Mouse (Mus musculus) thymus, postnatal 14 days (tissue): ENCODE data around the gene Rimklb.

Experiments used
- DNase-seq: peaks from one replicate; pipeline ENCODE4 v3.0.0; 2021

Gene Rimklb

DNA sequence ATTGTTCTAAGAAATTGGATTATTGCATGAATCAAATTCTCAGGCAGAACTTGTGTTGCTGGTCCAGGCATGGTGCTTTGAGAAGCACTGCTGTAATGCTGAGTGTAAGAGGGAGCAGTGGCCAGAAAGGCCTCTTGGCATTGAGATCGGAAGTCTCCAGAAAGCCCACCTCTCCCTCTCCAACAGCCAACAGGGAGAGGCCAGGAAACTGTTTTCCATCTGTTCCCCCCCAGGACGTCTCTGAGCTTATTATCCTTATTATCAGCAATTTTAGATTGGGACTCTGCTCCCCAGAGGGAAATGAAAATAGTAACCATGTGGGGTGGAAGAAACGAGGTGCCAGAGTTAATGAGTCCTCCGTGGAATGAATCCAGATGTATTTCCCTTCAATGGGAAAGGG is 82.2 kb downstream of the Rimklb start:
- DNase-seq, result no peak

DNA sequence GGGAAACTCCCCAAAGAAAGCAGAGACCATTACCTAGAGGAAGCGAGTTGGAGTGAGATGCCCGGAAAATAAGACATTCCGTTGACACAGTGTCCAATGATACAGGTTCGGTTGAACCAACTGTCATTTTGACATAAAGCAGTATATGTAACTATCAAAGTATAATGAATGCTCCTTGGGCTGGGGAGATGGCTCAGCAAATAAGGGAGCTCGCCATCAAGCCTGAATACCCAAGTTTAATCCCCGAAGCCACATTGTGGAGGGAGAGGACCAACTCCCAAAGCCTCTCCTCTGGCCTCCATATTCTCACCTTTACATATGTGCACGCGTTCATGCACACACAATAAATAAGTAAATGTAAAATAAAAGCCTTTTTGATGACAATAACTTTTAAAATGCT is 87.3 kb downstream of the Rimklb start:
- no peak for DNase-seq

DNA sequence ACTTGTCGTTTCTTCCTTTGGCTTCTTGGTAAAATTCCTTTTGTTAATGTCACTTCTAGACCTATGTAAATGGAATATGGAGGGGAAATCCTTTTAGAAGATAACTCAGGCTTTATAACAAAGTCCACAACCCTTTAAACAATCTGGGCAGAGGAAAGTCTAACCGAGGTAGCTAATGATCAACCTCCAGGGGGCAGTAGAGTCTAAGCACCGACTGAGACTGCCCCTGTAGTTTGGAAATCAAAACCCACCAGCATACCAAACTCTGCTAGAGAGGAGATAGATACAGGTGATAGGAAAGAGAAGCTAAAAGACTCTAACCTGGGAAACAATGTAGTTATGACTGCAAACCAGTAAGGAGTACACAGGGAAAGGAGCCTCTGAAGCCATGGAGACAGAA is 96.3 kb downstream of the Rimklb start:
- DNase-seq, result peak; percentile 25

DNA sequence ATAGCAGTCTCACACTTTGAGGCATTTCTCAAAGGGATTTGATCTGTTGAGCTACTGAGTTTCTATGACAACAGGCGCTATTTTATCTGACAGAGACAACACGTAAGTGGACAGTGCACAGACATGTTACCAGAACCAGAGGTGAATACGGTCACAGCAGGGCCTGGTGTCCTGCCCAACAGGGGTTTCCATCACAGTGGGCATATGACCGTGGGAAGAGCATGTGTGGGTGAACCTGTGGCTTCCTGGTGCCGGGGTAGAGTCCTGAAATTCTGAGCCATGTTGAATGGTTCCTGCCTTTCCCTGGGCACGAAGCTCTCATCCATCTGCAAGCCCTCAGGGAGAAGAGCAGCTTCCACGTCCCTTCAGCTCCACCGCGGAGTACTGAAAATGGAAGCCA is 98.3 kb downstream of the Rimklb start:
- DNase-seq, result no peak
